Mouse (Mus musculus): ENCODE data around the gene Cpa1.

Cpa1 gene

DNA sequence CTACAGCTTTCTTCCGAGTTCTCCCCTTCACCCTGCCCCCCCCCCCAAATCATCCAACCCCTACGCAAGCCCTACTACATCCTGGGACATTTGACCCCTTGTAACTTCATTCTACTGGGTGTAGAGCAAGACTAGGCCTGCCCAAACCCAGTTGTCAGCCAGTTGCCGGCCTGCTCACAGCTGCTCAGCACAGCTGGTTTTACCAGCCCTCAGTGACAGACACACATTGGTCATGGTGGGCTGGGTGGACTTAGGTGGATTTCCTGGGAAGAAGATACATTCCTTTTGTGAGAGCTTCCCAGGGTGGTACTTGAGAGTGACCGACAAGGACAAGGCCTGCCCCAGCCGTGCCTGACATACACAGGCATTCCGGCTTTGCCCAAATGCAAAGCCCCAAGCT is 18.0 kb upstream of the Cpa1 start:
- DNase-seq (ENCODE audit: low read depth, low spot score) = no peak

DNA sequence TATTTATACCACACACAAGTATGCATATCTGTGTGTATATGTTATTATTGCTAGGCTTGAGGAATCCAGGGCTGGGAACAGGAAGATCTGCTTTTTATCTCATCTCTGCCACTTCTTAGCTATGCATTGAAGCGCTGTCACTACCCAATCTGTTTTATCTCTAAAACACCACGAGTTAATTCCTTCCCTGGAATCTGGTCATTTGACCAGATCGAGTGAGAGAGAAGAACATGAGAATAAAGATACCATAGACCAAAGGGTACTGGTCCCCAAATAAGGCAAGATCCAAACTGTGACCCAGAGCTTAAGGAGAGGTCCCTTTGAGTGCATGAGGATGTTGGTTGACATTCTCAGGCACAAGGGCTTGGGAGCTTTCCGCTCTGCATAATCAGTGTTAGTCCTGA is 17.0 kb upstream of the Cpa1 start:
- DNase-seq (ENCODE audit: low read depth, low spot score) = no peak

DNA sequence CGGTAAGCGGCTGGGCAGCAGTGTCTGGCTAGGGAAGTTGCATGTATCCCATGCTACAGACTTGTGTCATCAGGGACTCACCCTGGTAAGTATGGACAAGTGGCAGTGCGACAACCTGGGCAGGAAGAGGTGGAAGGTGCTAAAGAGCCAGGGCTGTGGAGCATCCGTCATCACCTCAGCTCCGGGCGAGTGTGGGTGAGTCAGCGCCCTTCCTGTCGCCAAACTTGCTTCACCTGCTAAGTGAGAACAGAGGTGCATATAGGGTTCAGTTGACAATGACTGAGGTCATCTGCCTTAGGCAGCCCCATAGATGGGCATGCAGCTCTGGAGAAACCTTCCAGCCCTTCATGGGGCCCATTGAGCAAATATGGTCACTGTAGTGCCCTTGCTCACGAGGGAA is 14.3 kb upstream of the Cpa1 start:
- DNase-seq (ENCODE audit: low read depth, low spot score) = no peak

DNA sequence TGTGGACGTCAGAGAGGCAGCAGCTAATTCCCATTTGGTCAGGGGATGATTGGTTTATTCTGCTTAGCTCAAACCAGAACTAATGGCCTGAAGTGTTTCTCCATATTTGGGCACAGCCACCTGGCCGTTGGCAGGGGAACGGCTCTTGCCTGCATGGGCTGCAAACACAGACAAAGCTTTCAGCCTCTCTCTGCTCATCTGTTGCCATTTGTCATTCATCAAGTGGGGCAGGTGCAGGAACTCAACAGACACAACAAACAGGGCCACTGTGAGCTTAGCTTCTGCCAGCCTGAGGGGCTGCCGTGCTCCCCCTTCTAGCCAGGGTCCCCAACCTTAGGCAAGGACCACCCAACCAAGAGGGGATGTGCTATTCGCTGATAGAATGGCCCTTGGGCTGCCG is 10.9 kb upstream of the Cpa1 start:
- no peak for DNase-seq (ENCODE audit: low read depth, low spot score)

DNA sequence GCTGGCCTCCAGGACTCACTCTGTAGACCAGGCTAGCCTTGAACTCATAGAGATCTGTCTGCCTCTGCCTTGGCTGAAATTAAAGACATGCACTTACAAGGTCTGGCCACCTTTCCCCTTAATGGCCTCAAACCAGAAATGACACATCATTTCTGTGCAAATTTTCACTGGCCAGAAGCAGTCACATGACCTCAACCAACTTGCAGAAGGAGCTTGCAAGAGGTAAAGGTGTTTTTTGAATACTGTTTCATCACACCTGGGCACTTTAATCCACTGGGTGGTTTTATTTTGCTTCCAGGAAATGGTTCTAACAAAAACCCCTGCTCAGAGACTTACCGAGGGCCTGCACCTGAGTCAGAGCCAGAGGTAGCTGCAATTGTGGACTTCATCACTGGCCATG is 9.0 kb upstream of the Cpa1 start:
- no peak for DNase-seq (ENCODE audit: low read depth, low spot score)

DNA sequence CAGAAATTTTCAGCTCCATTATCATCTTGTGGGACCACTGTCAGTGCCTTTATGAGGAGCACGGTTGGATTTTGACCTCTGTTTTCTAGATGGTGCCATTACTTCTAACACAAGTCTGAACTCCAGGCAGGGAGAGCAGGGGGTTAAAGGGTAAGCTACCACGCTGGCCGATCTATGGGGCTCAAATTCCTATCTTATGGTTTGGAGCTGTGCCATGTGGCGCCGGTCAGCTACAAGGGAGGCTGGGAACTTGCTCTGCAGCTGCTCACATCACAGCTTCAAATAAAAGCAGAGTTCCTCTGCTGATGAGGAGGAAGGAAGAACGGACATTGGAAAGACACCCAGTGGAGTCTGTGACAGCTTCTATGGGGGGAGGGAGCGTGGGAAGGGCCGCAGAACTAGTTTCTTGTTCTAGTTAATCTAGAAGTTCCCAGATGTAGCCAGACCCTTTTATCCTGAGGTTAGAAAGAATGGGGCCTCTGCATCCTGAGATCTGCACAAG is 3.6 kb upstream of the Cpa1 start:
- DNase-seq (ENCODE audit: low read depth, low spot score) = no peak

DNA sequence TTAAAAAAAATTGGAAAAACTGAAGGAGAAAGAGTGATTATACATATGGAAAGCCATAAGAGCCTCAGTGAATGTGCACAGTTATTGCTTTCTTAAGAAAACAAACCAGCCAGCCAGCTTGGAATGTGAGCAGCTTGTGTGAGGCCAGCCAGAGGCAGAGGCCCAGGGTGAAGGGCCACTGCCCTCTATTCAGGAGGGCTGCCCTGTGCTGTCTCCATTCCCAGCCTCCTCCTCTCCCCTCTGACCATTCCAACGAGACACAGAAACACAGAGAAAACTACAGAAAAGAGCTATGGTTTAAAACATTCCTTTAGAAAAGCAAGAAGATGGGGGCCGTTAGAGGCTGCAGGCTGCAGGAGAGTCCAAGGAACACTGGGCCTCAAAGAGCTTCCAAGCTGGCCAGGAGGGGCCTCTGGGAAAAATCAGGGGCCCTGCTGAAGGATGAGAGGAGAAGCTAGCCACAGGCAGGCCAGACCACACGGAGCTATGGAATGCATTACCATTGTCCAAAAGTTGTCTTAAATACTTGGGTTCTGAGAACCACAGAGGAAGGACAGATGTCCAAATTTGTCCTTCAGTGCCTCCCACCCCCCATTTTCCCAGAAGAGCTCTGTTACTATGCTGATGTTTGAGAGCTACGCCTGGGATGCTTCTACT is 2.7 kb upstream of the Cpa1 start:
- no peak for DNase-seq (ENCODE audit: low read depth, low spot score)

DNA sequence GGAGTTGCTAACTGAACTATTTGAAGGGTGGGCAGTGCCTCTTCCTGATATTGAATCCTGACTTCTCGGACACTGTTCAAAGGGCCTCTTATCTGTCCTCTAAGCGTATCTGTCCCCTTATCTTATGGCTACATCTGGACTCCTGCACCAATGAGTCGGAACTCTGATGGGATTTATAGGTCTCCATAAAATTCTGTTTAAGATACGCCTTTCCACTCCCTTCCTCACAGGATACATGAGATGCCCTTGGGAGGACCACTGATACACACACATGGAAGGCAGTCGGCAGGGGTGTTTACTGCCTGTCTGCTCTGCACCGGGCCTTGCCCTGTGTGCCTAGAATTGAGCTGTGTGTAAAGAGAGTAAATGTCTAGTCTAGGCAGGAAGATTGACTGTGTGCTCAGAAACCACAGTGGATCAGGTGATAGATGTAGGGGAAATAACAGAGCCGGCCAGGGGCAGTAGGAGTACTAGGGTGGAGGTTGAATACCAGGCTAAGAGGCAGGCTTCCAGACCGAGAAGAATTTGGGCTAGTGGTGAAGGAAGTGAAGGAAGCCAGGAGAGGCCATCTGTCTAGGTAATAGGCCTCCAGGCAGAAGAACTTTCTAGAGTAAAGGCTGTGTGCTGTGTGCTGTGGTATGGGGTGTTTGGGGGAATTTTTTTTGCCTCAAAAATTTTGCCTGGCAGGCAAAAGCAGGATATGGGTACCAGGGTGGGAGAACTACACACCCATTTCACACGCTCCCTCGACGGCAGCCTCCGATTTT is 4.9 kb downstream of the Cpa1 start:
- DNase-seq (ENCODE audit: low read depth, low spot score) = no peak

DNA sequence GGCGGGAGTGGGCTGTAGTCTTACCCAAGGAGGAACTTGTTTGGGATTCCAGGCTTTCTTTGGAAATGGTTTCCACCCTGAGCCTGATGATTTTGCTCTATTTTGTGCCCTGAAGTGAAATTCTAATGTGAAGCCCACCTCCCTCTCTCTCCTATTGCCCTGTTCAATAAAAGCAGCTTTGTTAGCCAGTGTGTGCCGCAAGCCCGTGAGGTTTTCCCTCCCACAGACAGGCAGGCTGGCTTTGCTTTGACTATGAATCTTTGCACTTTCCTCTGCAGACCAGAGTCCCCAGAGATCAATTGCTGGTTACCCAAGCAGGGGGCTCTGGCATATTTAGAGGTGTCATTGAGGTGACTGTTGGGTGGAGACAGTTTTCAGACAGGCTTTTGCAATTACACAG is 5.4 kb downstream of the Cpa1 start:
- DNase-seq (ENCODE audit: low read depth, low spot score) = no peak

DNA sequence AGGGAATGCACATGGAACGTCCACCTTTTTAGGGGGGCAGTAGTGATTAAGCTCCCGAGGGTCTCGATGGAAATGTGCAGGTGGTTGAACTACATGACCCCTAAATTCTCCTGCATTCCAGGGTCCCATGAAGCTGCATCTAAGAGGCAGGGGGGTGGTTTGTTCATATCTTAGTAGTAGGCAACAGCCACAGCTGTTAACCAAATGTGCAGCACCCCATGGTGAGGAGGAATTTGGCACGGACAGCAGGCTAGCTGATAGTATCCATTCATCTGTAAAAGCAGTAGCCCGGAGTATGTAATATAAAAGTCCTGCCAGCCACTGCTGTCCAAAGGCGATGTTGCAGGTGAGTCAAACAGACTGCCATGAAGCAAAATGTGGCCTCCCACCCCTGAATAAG is 6.4 kb downstream of the Cpa1 start:
- no peak for DNase-seq (ENCODE audit: low read depth, low spot score)

DNA sequence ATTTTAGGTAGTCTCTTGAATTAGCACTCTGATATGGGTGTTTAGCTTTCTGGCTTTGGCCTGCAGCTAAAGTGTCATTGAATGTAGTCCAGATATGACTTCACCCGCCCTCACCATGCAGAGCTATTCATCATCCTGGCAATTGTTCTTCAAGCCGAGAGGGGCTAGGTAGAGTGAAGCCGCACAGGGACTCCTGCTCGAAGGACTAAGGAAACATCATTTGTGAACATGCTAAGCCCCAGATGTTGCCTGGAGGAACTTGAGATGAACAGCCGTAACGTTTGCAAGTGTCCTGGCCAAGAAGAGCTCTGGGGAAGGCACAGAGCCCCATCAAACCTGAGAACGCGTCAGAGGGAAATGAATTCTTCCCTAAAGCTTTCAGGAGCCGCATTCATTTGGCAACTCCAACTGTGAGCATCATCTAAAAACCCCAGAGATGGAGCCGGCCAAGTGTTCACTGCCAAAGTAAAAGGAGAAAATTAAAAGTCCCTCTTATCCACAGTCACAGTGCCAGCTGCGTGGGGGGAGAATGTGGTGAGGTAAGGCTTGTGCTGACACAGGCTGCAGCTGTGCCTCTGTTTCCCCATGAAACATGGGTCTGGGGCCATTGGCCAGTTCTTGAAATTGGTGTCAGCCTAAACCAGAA is 10.8 kb downstream of the Cpa1 start:
- DNase-seq (ENCODE audit: low read depth, low spot score) = no peak

DNA sequence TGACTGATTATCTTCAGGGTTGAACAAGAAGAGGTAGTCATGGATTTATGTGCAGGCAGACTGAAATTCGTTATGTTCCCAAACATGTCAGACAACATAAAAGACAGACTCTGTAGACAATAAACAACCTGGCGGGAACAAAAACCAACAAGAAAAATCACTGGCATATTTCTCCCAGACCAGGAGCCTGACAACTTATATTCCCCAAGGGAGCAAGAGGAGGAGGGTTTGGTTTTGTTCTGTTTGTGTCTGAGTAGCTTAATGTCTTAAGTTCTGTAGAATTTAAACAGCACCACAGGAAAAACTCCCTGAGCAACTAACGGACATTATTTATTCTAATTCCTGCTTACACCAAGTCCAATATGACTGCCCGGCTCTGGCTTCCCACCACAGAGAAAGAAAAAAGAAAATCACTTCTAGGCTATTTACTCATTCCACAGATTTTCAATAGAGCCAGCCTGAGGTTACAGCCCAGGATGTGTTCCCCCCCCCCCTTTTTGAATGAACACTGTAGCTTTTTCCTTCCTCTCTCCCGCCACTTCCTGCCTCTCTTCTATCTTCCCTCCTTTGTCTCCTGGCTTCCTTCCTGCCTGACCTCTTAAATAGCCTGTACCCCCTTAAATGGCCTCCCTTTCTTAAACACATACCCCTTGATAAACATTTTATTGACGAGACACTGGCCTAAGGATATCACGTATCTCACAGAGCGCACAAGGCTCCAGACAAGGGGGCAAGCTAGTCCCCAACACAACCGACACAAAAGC is 13.6 kb downstream of the Cpa1 start:
- DNase-seq (ENCODE audit: low read depth, low spot score) = no peak

DNA sequence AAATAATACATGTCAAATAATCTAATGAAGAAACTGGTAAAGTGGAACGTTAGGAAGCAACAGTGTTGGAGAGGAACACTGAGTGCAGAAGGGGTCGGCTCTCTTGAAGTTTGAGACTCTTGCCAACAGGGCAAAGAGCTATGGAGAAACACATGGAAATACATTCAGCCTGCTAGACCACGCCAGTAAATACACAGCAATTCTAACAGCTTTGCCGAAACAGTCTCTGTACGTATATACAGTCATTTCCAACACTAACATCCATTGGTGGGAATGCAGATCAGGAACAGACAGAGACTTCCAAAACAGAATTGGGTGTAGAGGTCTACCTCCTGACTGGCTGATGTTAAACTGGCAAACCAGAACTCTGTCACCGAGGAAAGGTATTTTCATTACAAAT is 14.5 kb downstream of the Cpa1 start:
- DNase-seq (ENCODE audit: low read depth, low spot score) = no peak

DNA sequence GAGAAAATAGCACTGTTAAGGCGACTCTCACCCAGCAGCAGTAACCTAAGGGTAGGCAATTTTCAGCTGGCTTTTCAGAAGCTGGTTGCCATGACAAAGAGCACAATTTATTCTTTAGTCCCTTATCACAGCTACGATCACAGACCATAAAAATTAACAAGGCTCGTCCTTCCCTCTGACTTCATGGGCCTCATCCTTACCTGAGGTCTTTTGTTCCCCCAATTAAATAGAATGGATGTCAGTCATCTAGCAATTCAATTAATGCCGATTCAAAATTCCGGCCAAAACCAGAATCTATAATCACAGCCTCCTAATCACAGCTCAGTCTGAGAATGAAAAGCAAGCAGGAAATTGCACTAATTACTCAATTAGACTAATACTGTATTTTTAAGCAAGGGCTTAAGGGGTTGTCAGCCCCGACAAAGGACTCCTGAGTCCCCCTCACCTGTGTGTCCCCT is 15.4 kb downstream of the Cpa1 start:
- DNase-seq (ENCODE audit: low read depth, low spot score) = no peak

DNA sequence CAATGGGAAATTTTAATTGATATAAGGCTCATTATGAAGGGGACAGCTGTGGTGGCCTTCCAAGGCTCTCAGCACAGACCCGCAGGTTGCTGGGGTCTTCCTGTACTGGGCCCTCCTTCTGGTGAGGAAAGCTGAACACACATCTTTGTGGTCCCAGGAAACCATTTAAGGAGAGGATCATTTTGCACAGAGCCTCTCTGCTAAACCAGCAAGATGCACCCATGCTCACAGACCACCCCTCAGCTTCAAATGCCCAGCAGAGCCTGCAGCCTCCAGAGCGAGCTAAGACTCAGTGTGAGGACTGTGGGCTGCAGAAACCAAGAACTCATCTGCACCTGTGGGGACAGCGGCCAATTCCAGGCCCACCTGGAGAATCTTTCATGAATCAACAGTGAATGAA is 15.9 kb downstream of the Cpa1 start:
- no peak for DNase-seq (ENCODE audit: low read depth, low spot score)

DNA sequence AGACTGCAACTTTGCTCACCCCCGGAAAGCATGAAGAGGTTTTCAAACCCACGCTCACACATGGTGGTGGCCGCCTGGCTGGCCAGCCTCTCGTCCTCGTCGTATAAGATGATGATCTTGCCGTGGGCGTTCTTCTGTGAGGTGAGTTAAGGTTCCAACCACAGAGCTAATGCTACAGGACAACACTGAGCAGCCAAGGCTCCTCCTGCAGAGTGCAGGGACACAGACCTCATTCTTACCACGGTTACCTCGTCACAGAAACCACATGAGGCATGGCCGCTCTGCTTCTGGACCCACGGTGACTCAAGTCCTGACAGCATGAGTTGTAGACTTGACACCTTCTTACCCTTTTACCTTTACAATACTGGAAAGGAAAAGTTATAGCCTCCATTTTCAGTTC is 18.3 kb downstream of the Cpa1 start:
- peak; percentile 63 for DNase-seq (ENCODE audit: low read depth, low spot score)

DNA sequence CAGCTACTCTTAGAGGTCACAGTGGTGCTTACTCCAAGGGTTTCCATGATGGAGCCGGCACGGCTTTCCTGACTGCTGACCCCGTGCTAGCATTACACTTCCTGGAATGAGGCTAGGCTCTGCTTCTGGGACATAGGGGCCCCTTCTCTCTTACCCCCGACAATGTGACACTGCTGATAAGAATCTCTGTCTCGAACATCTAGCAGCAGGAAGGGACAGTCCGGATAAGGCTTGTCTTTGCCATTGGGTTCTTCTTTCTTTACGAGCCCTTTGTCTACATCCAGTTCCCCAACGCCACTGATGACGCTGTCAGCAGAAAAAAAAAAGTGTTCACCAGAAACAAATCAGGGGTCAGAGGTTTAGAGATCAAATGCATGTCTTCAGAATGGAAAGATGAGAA is 19.6 kb downstream of the Cpa1 start:
- no peak for DNase-seq (ENCODE audit: low read depth, low spot score)

DNA sequence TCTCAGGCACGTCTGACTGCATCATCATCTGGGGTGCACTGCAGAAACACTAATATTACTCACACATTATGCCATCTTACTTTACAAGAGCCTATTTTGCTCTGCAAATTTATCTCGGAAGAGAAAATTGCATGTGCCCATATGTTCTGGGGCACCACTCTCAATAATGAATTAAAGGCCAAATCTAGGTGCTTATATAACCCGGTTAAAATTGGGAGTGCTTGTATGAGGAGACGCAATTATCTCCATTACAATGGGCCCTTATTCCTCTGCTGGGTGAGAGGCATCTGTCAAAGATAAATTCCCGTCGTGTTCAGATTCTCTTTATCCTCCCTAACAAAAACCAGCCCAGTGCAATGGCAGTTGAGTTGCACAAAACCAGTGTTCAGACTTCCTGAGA is 25.8 kb downstream of the Cpa1 start:
- no peak for DNase-seq (ENCODE audit: low read depth, low spot score)

DNA sequence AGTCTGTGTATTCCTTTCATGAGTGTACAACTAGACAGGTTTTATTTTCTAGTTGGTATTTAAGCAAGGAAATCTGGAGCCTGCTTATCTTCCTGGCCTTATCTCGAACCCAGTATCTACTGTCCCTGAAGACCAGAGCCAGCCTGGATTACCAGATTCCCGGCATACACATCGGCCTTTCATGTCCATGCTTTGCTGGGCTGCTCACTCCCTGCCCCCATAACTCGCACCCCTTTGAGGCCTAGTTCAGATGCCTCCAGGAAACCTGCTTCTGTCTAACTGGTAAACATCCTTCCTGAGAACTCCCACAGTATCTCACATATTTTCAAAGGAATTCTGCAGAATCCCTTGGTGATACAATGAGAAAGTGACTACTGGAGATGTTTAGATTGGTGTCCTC is 26.3 kb downstream of the Cpa1 start:
- no peak for DNase-seq (ENCODE audit: low read depth, low spot score)

DNA sequence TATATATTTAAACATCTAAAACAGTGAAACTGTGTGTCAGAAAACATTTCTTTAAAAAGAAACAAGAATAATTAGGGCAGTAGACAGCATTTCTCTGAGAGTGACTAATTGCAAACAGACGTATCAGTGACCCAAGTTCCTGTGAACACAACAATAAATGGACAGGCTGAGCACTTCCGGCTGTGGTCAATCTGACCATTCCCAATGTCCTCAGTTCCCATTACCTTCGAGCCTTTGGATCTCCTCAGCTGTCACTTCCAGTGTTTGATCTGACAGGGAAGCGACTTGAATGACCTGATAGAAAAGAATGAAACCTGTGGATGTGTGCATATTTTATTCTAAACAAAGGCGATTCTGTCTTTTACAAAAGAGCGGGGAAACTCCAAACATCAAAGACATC is 27.0 kb downstream of the Cpa1 start:
- no peak for DNase-seq (ENCODE audit: low read depth, low spot score)

DNA sequence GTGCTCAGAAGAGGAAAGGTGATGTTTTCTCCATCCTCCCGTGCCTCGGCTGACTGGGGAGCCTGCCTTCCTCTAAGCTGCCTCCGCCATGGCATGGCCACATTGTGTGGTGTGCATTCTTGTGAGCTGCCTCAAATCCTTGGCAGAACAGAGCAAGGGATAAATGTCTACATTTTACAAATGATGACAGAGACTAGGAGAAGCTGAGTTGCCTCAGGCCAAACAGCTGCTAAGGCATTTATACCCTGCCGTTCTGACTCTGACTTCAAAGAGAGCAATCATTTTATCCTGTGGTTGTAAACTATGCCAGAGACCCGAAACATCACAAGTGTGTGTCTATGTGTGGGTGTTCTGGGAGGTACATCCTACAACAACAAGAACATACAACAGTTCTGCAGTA is 28.6 kb downstream of the Cpa1 start:
- no peak for DNase-seq (ENCODE audit: low read depth, low spot score)

DNA sequence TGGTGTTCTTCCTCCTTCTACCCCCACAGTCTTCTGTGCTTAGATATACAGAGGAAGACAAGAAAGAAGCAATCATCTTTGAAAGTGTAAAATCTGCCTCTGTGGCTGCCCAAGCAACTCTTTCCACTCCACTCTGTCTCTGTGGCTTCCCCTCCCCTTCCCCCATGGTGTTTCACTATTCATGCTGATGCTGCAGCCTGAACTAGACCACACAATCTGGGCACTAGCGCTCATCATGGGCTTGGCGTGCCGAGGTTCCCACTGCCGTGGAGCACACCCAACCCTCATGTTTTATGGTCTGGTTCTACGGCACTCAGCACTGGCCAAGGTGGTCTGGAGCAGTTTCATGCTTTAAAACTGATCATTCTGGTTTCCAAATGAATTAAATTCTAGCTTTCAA is 32.7 kb downstream of the Cpa1 start:
- peak; percentile 45 for DNase-seq (ENCODE audit: low read depth, low spot score)
